Mouse (Mus musculus): Measurements from ENCODE around the gene Eif3b.

- TF ChIP-seq POLR2A (IDR thresholded peaks at IDR 0.05; ENCODE audit: low read depth, low read length) (no peak), CTCF (IDR thresholded peaks at IDR 0.05; ENCODE audit: borderline replicate concordance, insufficient read depth, low read length) (no peak)
Observed at GRCm38 (mm10) chr5:140387816-140388510, 31.2 kb upstream of the Eif3b start.
